Mouse (Mus musculus): Measurements from ENCODE around the gene Srp9.

Gene Srp9

DNA sequence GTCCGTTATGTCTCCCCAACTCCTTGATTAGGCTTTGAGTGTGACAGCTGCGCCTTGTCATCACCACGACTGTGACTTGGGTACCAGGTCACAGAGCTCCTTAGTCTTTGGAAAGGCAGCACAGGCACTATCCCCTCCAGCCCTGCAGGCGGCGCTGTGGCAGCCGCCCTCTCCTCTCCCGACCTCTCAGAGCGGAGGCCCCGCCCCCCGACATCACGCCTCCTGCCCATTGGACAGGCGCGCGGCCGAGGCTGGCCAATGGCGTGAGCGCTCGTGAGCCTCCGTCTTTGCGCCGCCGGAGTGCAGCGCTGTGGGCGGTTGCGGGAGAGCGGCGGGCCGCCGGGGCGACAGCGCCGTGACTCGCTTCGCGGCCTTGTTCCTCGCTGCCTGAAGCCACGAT, at the start of gene Srp9:
Gene Srp9, plus strand, starts transcription at position 232 of the 400 bp plus-strand sequence.
- DNase-seq (ENCODE audit: low spot score in 2 of 2), result peak; percentile 94 to 95

- no peak for DNase-seq (ENCODE audit: low spot score in 2 of 2)
These were observed 42.7 kb upstream of the Srp9 start for GRCm38 (mm10) chr1:182081744-182082419.

GRCm38 (mm10) chr1:182083459-182083858, 41.1 kb upstream of the Srp9 start:
- DNase-seq (ENCODE audit: low spot score in 2 of 2), result no peak

- DNase-seq (ENCODE audit: low spot score in 2 of 2), result peak in 1 of 2 experiments; percentile 29
These were observed 37.8 kb upstream of the Srp9 start for GRCm38 (mm10) chr1:182086759-182087158.

GRCm38 (mm10) chr1:182087351-182087750, 37.2 kb upstream of the Srp9 start:
- DNase-seq (ENCODE audit: low spot score in 2 of 2), result no peak

GRCm38 (mm10) chr1:182087753-182088633, 36.5 kb upstream of the Srp9 start:
- DNase-seq (ENCODE audit: low spot score in 2 of 2), result no peak

DNA sequence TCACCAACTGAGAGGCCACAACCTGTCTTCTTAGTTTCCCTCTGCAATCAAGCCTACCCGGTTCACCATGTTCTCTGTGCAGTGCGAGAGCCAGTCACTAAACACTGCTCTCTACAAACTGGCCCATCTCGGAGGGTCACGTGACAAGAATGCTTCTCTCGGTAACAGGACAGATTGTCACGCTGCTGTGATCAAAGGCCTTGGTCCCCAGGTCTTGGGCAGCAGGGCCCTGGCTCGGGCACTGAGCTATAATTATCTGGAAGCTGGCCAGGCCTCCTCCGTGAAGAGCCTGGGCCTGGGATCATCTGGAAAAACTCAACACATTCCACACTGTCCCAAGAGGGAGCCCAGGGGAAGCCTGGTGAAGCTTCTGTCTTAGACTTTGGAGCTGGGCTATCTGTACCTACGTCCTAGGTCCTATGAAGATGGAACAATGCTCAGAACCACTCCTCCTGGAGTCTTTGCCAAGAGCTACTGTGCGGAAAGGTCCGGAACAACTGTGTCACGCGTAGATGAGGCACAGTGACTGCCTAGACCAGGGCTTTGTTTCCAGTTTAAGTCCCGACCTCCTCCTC, 35.6 kb upstream of the Srp9 start:
- DNase-seq (ENCODE audit: low spot score in 2 of 2), result no peak

DNA sequence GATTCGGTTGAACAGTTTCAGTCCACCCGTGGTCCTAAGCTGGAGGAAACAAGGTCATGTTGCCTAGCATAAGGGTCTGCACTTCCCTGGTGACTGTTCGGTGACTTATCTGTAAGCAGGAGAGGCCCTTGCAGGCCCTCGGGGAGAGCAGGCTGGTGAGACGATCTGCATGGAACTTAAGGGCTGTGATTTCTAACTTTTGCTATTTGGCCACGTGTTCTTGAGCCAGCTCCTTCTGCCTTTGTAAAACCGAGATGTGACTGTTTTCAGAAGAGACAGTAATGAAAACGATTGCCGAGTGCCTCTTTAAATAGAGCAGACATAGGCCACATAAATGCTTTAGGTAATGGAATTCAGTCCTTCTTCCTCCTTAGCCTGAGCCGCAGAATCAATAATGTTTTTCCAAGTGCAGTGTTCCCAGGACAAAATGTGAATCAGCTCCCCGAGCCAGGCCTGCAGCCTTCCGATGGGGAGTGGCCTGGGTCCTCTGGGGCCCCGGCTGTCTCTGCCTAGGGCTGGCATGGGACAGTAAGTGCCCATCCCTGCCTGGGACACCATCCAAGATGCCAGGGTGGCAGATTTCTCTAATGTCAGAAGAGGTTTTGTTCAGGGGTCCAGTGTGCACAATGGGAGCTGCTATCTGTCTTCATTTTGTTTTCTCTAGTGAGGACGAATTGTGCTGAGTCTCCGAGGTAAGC, 34.8 kb upstream of the Srp9 start:
- no peak for DNase-seq (ENCODE audit: low spot score in 2 of 2)

- DNase-seq (ENCODE audit: low spot score in 2 of 2), result no peak
These were observed 34.2 kb upstream of the Srp9 start for GRCm38 (mm10) chr1:182090298-182090677.

GRCm38 (mm10) chr1:182091261-182091660, 33.3 kb upstream of the Srp9 start:
- no peak for DNase-seq (ENCODE audit: low spot score in 2 of 2)

GRCm38 (mm10) chr1:182091746-182092412, 32.7 kb upstream of the Srp9 start:
- DNase-seq (ENCODE audit: low spot score in 2 of 2), result no peak

DNA sequence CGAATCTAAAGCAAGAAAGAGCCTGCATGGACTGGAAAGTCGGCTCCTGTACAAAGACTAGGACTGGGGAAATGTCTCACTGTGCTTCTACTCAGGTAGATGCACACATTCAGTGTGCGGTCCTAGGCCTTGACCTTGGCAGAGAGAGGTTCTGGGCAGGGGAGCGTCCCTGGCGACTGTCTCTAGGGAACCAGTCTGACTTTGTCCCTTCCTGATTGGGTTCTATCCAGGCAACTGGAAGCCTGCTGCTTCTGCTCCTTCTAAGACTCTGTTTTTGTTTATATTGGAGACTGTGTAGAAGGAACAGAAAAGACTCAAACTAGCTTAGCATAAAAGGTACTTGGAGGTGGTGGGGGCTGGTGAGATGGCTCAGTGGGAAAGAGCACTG, 32.1 kb upstream of the Srp9 start:
- no peak for DNase-seq (ENCODE audit: low spot score in 2 of 2)

DNA sequence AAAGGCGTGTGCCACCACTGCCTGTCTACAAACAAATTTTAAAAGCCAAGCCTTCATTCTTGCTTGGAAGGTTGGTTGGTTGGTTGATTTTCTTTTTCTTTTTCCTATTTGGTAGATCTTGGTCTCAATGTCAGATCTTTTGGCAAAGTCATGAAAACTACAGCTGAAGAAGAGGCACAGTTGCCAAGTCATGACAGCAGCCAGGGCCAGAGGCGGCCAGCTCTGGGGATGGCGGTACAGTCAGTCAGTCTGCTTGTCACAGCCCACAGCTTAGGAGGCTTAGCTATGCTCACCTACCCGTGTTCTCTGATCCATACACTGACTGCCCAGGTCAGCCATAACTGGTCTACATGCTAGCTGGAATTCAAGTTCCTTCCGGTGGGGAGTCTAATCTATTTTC, 31.1 kb upstream of the Srp9 start:
- DNase-seq (ENCODE audit: low spot score in 2 of 2), result no peak

DNA sequence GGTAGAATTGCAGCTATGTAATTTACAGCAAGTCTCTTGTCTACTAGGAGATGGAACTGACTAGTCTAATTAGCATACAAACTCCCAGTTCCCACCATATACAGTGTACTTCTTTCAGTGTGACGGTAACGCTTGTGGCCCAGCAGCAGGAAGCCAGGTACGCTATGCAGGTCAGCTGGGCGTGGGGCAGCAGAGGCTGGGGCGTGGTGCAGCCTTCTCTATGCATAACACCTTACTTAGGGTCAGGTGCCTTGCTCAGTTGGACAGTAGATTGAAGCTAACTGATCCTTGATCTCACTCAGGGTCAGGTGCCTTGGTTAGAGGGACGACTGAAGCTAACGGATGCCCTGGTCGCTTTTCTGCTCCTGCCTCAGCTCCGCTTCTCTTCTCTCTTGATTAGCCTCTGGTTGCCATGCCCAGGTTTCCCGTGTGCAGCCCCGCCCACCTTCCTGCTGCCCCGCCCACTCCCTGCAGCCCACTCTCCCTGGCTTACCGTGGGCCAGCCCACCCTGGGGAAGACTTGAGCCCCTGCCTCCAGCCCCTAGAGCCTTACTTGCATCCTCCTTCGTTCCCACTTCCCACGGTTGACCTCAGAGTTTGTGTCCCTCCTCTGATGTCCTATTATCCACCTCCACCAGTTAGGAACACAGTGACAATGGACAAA, 29.9 kb upstream of the Srp9 start:
- no peak for DNase-seq (ENCODE audit: low spot score in 2 of 2)

GRCm38 (mm10) chr1:182095240-182095741, 29.2 kb upstream of the Srp9 start:
- DNase-seq (ENCODE audit: low spot score in 2 of 2), result no peak

GRCm38 (mm10) chr1:182096707-182097106, 27.8 kb upstream of the Srp9 start:
- no peak for DNase-seq (ENCODE audit: low spot score in 2 of 2)

- no peak for DNase-seq (ENCODE audit: low spot score in 2 of 2)
These were observed 25.5 kb upstream of the Srp9 start for GRCm38 (mm10) chr1:182099062-182099461.

- no peak for DNase-seq (ENCODE audit: low spot score in 2 of 2)
These were observed 24.1 kb upstream of the Srp9 start for GRCm38 (mm10) chr1:182100403-182100802.

DNA sequence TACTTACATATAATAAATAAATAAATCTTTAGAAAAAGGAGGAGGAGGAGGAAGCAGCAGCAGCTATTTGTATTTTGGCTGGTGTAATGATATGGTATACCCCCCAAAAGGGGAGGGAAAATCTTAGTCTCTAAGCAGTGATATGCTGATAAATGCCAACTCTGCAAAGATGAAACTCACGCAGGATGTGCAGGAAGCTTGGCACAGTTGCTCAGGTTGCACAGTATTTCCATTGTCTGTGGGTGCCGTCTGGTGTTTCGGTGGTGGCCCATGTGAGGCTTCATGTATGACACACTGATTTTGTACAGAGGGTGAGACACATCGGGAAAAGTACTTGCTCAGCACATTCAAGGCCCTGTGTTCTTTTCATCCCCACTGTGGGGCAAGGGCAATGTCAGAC, 23.1 kb upstream of the Srp9 start:
- DNase-seq (ENCODE audit: low spot score in 2 of 2), result no peak

- no peak for DNase-seq (ENCODE audit: low spot score in 2 of 2)
These were observed 21.8 kb upstream of the Srp9 start for GRCm38 (mm10) chr1:182102706-182103105.

DNA sequence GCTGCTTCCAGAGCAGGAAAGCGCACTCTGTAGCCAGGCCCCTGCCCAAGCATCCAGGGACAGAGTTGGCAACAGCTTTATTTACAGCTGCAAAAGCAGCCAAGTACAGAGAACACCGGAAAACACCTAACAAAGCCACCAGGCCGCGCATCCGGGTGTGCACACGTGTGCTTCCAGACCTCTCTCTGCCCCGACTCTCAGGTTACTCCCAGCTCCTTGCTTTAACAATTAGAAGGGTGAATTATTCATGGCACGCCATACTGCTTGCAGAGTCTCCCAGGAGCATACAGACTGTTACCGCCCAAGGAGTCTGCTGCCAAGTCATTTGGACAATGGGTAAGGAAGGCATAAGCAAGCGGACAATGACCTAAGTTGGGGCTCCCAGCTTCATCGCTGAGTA, 21.1 kb upstream of the Srp9 start:
- no peak for DNase-seq (ENCODE audit: low spot score in 2 of 2)

All from frontal cortex, postnatal 25 days (tissue).